Comparison of ENCODE assay signal across 16 mouse cellular contexts in genomic region chr7:27219937-27220336, GRCm38 (mm10). TPM values are rescaled to one million over a fixed set of nuclear protein-coding genes. Genes with fewer than 3 reads are reported as not detected.
DNase-seq lines count a peak whose midpoint lies in the region; ATAC-seq and TF ChIP-seq lines count a peak whose summit lies in the region.
"Had no signal": no experiment of that assay in that cellular context is flagged by ENCODE, and none has a peak within 500 bp of the region (broad histone marks: within the 10 kb centered on the region; RNA-seq: fewer than 3 reads in every experiment).

No protein-coding gene starts in this region.

- no peak overlapping the region for H3K27ac ChIP-seq in kidney, adult 2 months (ENCODE audit: insufficient read depth, low read depth, low read length)
- no peak overlapping the region for H3K27ac ChIP-seq in liver, embryonic 12.5 days
- H3K27ac ChIP-seq in liver, embryonic 16.5 days (ENCODE audit: low read length) = 0 out of 2 replicates have a peak overlapping the region, but pooled peaks have one; percentile 35
- H3K27ac ChIP-seq: embryonic facial prominence, embryonic 13.5 days; forebrain, embryonic 13.5 days; gastrocnemius, adult 2 months had no signal

- WGBS in kidney, adult 2 months = 57% methylated on average over 11 of the region's 11 CpGs
- 78% methylated on average over 11 of the region's 11 CpGs for WGBS in liver, embryonic 12.5 days (ENCODE audit: insufficient replicate concordance)
- 65% methylated on average over 11 of the region's 11 CpGs for WGBS in liver, embryonic 16.5 days (ENCODE audit: insufficient replicate concordance)

- H3K4me2 ChIP-seq in liver, embryonic 12.5 days = no peak overlapping the region
- H3K4me2 ChIP-seq in liver, embryonic 16.5 days (ENCODE audit: low read depth, low read length) = no peak overlapping the region
- H3K4me2 ChIP-seq: embryonic facial prominence, embryonic 13.5 days; forebrain, embryonic 13.5 days; heart, embryonic 12.5 days had no signal

- no peaks in the 10 kb centered on the region for H3K27me3 ChIP-seq in kidney, adult 2 months (replicated peaks; ENCODE audit: control insufficient read depth, insufficient read depth, low read length)
- H3K27me3 ChIP-seq in liver, embryonic 12.5 days (replicated peaks) = no peaks in the 10 kb centered on the region
- no peaks in the 10 kb centered on the region for H3K27me3 ChIP-seq in liver, embryonic 16.5 days (ENCODE audit: control insufficient read depth, insufficient read depth, low read depth, low read length)
- H3K27me3 ChIP-seq: embryonic facial prominence, embryonic 13.5 days; forebrain, embryonic 13.5 days; heart, embryonic 12.5 days had no signal

- peak; percentile 25; the same call in 1 of the 2 replicates for ATAC-seq in liver, embryonic 12.5 days
- peak; percentile 80 for ATAC-seq in liver, embryonic 16.5 days (ENCODE audit: low read depth)
- ATAC-seq: forebrain, embryonic 13.5 days had no signal

- DNase-seq in kidney, adult 2 months = peak; percentile 47
- DNase-seq in kidney, postnatal 4 days = no peak
- peak; percentile 29 for DNase-seq in liver
- no peak for DNase-seq in yolk sac, embryonic 10.5 days (ENCODE audit: low spot score)
- no peak for DNase-seq in urinary bladder, adult 2 months (ENCODE audit: low spot score)
- DNase-seq: adrenal gland, postnatal 10 days; cerebellum, adult 11 months; cerebellum, adult 9-10 months; cerebellum, postnatal 36 days; gastrocnemius, adult 2 months; gastrocnemius, postnatal 25 days had no signal

- H3K36me3 ChIP-seq in kidney, adult 2 months (ENCODE audit: control insufficient read depth, insufficient read depth, low read length) = no peaks in the 10 kb centered on the region
- H3K36me3 ChIP-seq in liver, embryonic 12.5 days = peaks cover 58% of the 10 kb centered on the region
- no peaks in the 10 kb centered on the region for H3K36me3 ChIP-seq in liver, embryonic 16.5 days (ENCODE audit: control insufficient read depth, insufficient read depth)

- no peak overlapping the region for H3K9ac ChIP-seq in liver, embryonic 12.5 days
- no peak overlapping the region for H3K9ac ChIP-seq in liver, embryonic 16.5 days (ENCODE audit: low read depth, low read length)
- H3K9ac ChIP-seq: embryonic facial prominence, embryonic 13.5 days; forebrain, embryonic 13.5 days; heart, embryonic 12.5 days had no signal

- no peak for TF ChIP-seq CTCF in kidney, adult 2 months (conservative IDR thresholded peaks at IDR 0.05; ENCODE audit: insufficient read depth, insufficient read length, low read depth, low read length)

- H3K4me1 ChIP-seq in kidney, adult 2 months (ENCODE audit: control insufficient read depth, insufficient read depth, low read length) = peaks cover 3% of the 10 kb centered on the region; the same call in 1 of the 2 replicates
- H3K4me1 ChIP-seq in liver, embryonic 12.5 days = peaks cover 45% of the 10 kb centered on the region
- H3K4me1 ChIP-seq in liver, embryonic 16.5 days (ENCODE audit: control insufficient read depth, low read depth, low read length) = peaks cover 24% of the 10 kb centered on the region

- H3K4me3 ChIP-seq in kidney, adult 2 months (ENCODE audit: insufficient read depth, low read depth, low read length) = no peak overlapping the region
- H3K4me3 ChIP-seq in liver, embryonic 12.5 days = no peak overlapping the region
- no peak overlapping the region for H3K4me3 ChIP-seq in liver, embryonic 16.5 days (ENCODE audit: low read depth, low read length)
- H3K4me3 ChIP-seq: embryonic facial prominence, embryonic 13.5 days; forebrain, embryonic 13.5 days; gastrocnemius, adult 2 months; heart, embryonic 12.5 days had no signal

- no peak for TF ChIP-seq POLR2A in kidney, adult 2 months (IDR thresholded peaks at IDR 0.05; ENCODE audit: low read depth, low read length)

- H3K9me3 ChIP-seq in liver, embryonic 12.5 days (replicated peaks) = no peaks in the 10 kb centered on the region
- no peaks in the 10 kb centered on the region for H3K9me3 ChIP-seq in liver, embryonic 16.5 days (replicated peaks; ENCODE audit: control insufficient read depth, low read length)
- H3K9me3 ChIP-seq: embryonic facial prominence, embryonic 13.5 days; forebrain, embryonic 13.5 days; heart, embryonic 12.5 days had no signal

RNA-seq across cellular contexts. Expression of gene Itpkc, which starts 8.5 kb away (rescaled TPM):
- 6.8 and 7.0 TPM in 2 replicates for polyA plus RNA-seq in kidney, adult 2 months (2012; rRNA removed)
- 3.5 and 4.1 TPM in 2 replicates for polyA plus RNA-seq in liver, embryonic 12.5 days (2016; fragmentation: Nextera tagmentation; extraction: Ambion mirVana)
- polyA plus RNA-seq in liver, embryonic 16.5 days (2015; fragmentation: Nextera tagmentation; extraction: Ambion mirVana) = 1.6 and 2.0 TPM in 2 replicates
- polyA plus RNA-seq in urinary bladder, adult 2 months (2012; rRNA removed) = 9.9 and 11.6 TPM in 2 replicates

RNA-seq across cellular contexts. Expression of gene Coq8b, which starts 12.9 kb away (rescaled TPM):
- 43.1 and 50.3 TPM in 2 replicates for polyA plus RNA-seq in kidney, adult 2 months (2012; rRNA removed)
- polyA plus RNA-seq in liver, embryonic 12.5 days (2016; fragmentation: Nextera tagmentation; extraction: Ambion mirVana) = 14.2 and 15.7 TPM in 2 replicates
- 26.6 and 32.3 TPM in 2 replicates for polyA plus RNA-seq in liver, embryonic 16.5 days (2015; fragmentation: Nextera tagmentation; extraction: Ambion mirVana)
- 20.4 and 20.7 TPM in 2 replicates for polyA plus RNA-seq in urinary bladder, adult 2 months (2012; rRNA removed)

RNA-seq across cellular contexts. Expression of gene Snrpa, which starts 23.9 kb away (rescaled TPM):
- 127 and 131 TPM in 2 replicates for polyA plus RNA-seq in kidney, adult 2 months (2012; rRNA removed)
- 150 and 163 TPM in 2 replicates for polyA plus RNA-seq in liver, embryonic 12.5 days (2016; fragmentation: Nextera tagmentation; extraction: Ambion mirVana)
- polyA plus RNA-seq in liver, embryonic 16.5 days (2015; fragmentation: Nextera tagmentation; extraction: Ambion mirVana) = 74.7 and 75.5 TPM in 2 replicates
- polyA plus RNA-seq in urinary bladder, adult 2 months (2012; rRNA removed) = 114 and 140 TPM in 2 replicates

RNA-seq across cellular contexts. Expression of gene BC024978, which starts 24.4 kb away (rescaled TPM):
- polyA plus RNA-seq in kidney, adult 2 months (2012; rRNA removed) = 8.2 and 9.6 TPM in 2 replicates
- 1.5 TPM in 2 replicates for polyA plus RNA-seq in liver, embryonic 12.5 days (2016; fragmentation: Nextera tagmentation; extraction: Ambion mirVana)
- 0.62 and 0.87 TPM in 2 replicates for polyA plus RNA-seq in liver, embryonic 16.5 days (2015; fragmentation: Nextera tagmentation; extraction: Ambion mirVana)
- polyA plus RNA-seq in urinary bladder, adult 2 months (2012; rRNA removed) = 11.1 and 12.0 TPM in 2 replicates

RNA-seq across cellular contexts. Expression of gene Numbl, which starts 38.3 kb away (rescaled TPM):
- polyA plus RNA-seq in kidney, adult 2 months (2012; rRNA removed) = 6.0 and 7.9 TPM in 2 replicates
- polyA plus RNA-seq in liver, embryonic 12.5 days (2016; fragmentation: Nextera tagmentation; extraction: Ambion mirVana) = 3.9 and 4.0 TPM in 2 replicates
- polyA plus RNA-seq in liver, embryonic 16.5 days (2015; fragmentation: Nextera tagmentation; extraction: Ambion mirVana) = 1.2 and 1.9 TPM in 2 replicates
- 44.1 and 47.3 TPM in 2 replicates for polyA plus RNA-seq in urinary bladder, adult 2 months (2012; rRNA removed)

Comparison
In these comparisons a context has a peak if more than half of its experiments do, and no peak if none do; other contexts are left out.
1. DNase-seq: peak in kidney, adult 2 months (single experiment) and liver (single experiment); none in kidney, postnatal 4 days (0 of 2), yolk sac, embryonic 10.5 days (single experiment) and urinary bladder, adult 2 months (single experiment).